Mouse (Mus musculus) gonadal fat pad, adult 2 months (tissue): Measurements from ENCODE around the gene Gzma. TPM values are rescaled to one million over a fixed set of nuclear protein-coding genes. Genes with fewer than 3 reads are reported as not detected.

Source experiments
- DNase-seq: peaks from one replicate; pipeline ENCODE4 v3.0.0-alpha.2; 2012; ENCODE audit warnings: low read depth
- polyA plus RNA-seq: library from polyadenylated mRNA; depleted of rRNA; stranded (reverse); fragments of >200 nt; gene quantifications from 2 replicates; pipeline ENCODE4 v1.2.3, GENCODE M21; 2012; rRNA removed

The Gzma gene
- polyA plus RNA-seq = 0.95 and 1.0 TPM in 2 replicates

- no peak for DNase-seq
Observed at GRCm38 (mm10) chr13:113100879-113101278, at the start of gene Gzma. Gzma (minus strand) TSS chr13:113100981.

- no peak for DNase-seq
Observed at GRCm38 (mm10) chr13:113139597-113139996, 38.8 kb upstream of the Gzma start.

GRCm38 (mm10) chr13:113129974-113130373 is 29.2 kb upstream of the Gzma start:
- DNase-seq = no peak

- DNase-seq = no peak
Observed at GRCm38 (mm10) chr13:113121326-113121725, 20.5 kb upstream of the Gzma start.

GRCm38 (mm10) chr13:113120324-113121237 is 19.8 kb upstream of the Gzma start:
- no peak for DNase-seq

GRCm38 (mm10) chr13:113118977-113119376 is 18.2 kb upstream of the Gzma start:
- DNase-seq = no peak

GRCm38 (mm10) chr13:113104759-113105158 is 4.0 kb upstream of the Gzma start:
- no peak for DNase-seq

GRCm38 (mm10) chr13:113101804-113102203 is 1.0 kb upstream of the Gzma start:
- DNase-seq = no peak

- no peak for DNase-seq
Observed at GRCm38 (mm10) chr13:113098406-113098805, 2.4 kb downstream of the Gzma start.

- no peak for DNase-seq
Observed at GRCm38 (mm10) chr13:113097011-113097410, 3.8 kb downstream of the Gzma start.

- no peak for DNase-seq
Observed at GRCm38 (mm10) chr13:113094618-113095017, 6.2 kb downstream of the Gzma start.

GRCm38 (mm10) chr13:113090489-113090888 is 10.3 kb downstream of the Gzma start:
- no peak for DNase-seq

GRCm38 (mm10) chr13:113087226-113088017 is 13.4 kb downstream of the Gzma start:
- DNase-seq = no peak

- no peak for DNase-seq
Observed at GRCm38 (mm10) chr13:113084732-113085131, 16.0 kb downstream of the Gzma start.

- DNase-seq = no peak
Observed at GRCm38 (mm10) chr13:113082101-113082500, 18.7 kb downstream of the Gzma start.

- no peak for DNase-seq
Observed at GRCm38 (mm10) chr13:113079021-113079420, 21.8 kb downstream of the Gzma start.

GRCm38 (mm10) chr13:113064542-113064941 is 36.2 kb downstream of the Gzma start:
- no peak for DNase-seq

GRCm38 (mm10) chr13:113061746-113062145 is 39.0 kb downstream of the Gzma start:
- DNase-seq = no peak

GRCm38 (mm10) chr13:113055826-113056225 is 45.0 kb downstream of the Gzma start:
- no peak for DNase-seq

- DNase-seq = no peak
Observed at GRCm38 (mm10) chr13:113054230-113054629, 46.6 kb downstream of the Gzma start.

GRCm38 (mm10) chr13:113047647-113048046 is 53.1 kb downstream of the Gzma start:
- DNase-seq = no peak

- no peak for DNase-seq
Observed at GRCm38 (mm10) chr13:113047018-113047417, 53.8 kb downstream of the Gzma start.
